Mouse (Mus musculus): ENCODE measurements around the gene Melk.
A peak's percentile ranks its signal among the peaks of the same experiment; 100 is the strongest.

The Melk gene

GRCm38 (mm10) chr4:44327976-44328375 lies 27.3 kb downstream of the Melk start:
- no peak for DNase-seq

- DNase-seq, result no peak
These were observed 34.3 kb downstream of the Melk start for GRCm38 (mm10) chr4:44335006-44335405.

GRCm38 (mm10) chr4:44361670-44362069 lies 61.0 kb downstream of the Melk start:
- no peak for DNase-seq

- DNase-seq, result peak; percentile 12
These were observed 62.8 kb downstream of the Melk start for GRCm38 (mm10) chr4:44363434-44364013.

GRCm38 (mm10) chr4:44392231-44393216 lies 91.8 kb downstream of the Melk start:
- DNase-seq, result no peak

GRCm38 (mm10) chr4:44402607-44403006 lies 101.9 kb downstream of the Melk start:
- DNase-seq, result peak; percentile 32

GRCm38 (mm10) chr4:44404487-44404886 lies 103.8 kb downstream of the Melk start:
- no peak for DNase-seq

Data from kidney, postnatal 14 days (tissue).